Mouse (Mus musculus) lung, adult 2 months (tissue): ENCODE measurements around the gene Ing1. TPM values are rescaled to one million over a fixed set of nuclear protein-coding genes. Genes with fewer than 3 reads are reported as not detected.
"Not testable (repeated sequence)": the region's sequence is repeated elsewhere in the genome, so short reads cannot be mapped to it uniquely, and the experiment has no call there.

Experiments used
- DNase-seq: peaks from one replicate; pipeline ENCODE4 v3.0.0; 2022
- H3K4me1 ChIP-seq: fragments of 200-500 bp; 2 replicates; pipeline ENCODE4 v1.6.1; 2011; ENCODE audit warnings: low read length; ENCODE audit not compliant: control insufficient read depth, insufficient read depth
- H3K4me3 ChIP-seq: fragments of 200-500 bp; replicated peaks from 2 replicates; pipeline ENCODE3; 2011; ENCODE audit warnings: low read depth, mild to moderate bottlenecking, control low read depth, low read length; ENCODE audit errors: extremely low read depth
- CTCF ChIP-seq: fragments of 200-500 bp; IDR thresholded peaks from 2 replicates; pipeline ENCODE4 v1.5.1; 2011; ENCODE audit warnings: mild to moderate bottlenecking, low read length, control low read depth; ENCODE audit not compliant: insufficient read depth
- POLR2A ChIP-seq: fragments of 200-500 bp; IDR thresholded peaks from 2 replicates; pipeline ENCODE4 v1.6.1; 2011; ENCODE audit warnings: low read depth, mild to moderate bottlenecking, control low read depth, low read length, borderline replicate concordance; ENCODE audit errors: extremely low read depth
- WGBS: fragments of 180-500 bp; shearing (Covaris S2); methylation state at CpG from one replicate; pipeline ENCODE4 v1.1.7; 2018; 5-methylcytosine and 5-hydroxymethylcytosine counted together
- polyA plus RNA-seq: library from polyadenylated mRNA; depleted of rRNA; stranded (reverse); fragments of >200 nt; gene quantifications from 2 replicates; pipeline ENCODE4 v1.2.3, GENCODE M21; 2012

The Ing1 gene
- polyA plus RNA-seq, 1 experiment = 21.5 TPM

DNA sequence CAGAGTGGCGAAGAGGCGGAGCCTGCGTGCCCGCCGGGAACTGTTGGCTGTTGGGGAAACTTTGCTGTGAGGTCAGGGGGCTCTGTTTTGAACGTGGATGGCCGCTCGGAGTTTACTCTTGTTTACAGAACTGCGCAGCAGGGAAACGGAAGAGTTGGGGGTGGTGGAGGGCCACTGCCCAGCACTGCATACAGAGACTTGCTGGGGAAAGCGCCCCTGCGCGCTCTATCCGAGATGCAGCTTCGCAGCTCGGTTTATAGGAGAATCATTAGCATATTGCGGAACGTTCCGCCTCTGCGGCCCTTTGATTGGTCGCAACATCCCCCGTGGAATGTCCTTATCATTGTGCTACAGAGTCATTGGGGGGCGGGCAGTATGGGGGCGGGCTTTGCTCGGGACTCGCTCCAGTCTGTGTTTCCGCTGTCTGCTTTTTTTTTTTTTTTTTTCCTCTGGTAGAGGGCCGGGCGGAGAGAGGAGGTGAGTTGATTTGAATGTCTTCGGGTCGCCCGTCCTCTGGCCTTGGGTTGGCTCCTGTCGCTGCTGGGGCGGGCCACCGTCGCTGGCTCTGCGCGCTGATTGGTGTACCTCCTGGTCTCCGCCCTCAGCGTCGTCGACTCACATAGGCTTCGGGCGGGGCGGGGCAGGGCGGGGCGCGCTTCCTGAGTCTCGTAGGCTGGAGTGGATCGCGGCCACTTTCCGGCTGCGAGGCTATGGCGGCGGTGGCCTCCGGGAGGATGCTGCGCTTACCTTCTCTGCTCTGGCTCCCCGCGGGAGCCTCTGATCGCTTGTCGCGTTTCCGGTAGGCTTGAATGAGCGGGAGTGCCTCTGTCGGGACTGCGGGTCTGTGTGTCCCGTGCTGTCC, 2.6 kb downstream of the Ing1 start:
- TF ChIP-seq CTCF (peak; percentile 17; the same call in 1 of the 2 replicates), POLR2A (peak; percentile 100)
- Histone ChIP-seq H3K4me3 (peak overlapping the region; percentile 87), H3K4me1 (peaks cover 6% of the 10 kb centered on the region)
- WGBS = under 1% methylated on average over 66 of the region's 67 CpGs
- DNase-seq = peak; percentile 97

DNA sequence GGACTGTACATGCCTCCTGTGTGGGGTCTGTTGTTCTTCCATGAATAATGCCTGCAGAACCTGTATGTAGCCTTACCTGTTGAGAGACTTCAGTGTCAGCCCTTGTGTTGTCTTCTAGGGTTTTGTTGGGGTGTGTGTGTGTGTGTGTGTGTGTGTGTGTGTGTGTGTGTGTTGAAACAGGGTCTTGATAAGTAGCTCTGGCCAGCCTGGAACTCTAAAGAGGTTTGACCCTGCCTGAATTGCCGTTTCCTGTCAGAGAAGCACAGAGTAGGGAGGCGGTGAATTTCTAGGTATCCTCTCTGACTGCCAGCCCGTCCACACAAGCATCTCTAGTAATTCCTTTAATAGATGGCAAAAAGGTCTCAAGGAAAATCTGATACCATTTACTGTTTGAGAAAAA, 4.1 kb downstream of the Ing1 start:
- H3K4me3 ChIP-seq = no peak overlapping the region
- no peak for TF ChIP-seq POLR2A
- TF ChIP-seq CTCF = no peak
- 36% methylated on average over 3 of the region's 3 CpGs for WGBS
- H3K4me1 ChIP-seq = peaks cover 6% of the 10 kb centered on the region
- DNase-seq = no peak

DNA sequence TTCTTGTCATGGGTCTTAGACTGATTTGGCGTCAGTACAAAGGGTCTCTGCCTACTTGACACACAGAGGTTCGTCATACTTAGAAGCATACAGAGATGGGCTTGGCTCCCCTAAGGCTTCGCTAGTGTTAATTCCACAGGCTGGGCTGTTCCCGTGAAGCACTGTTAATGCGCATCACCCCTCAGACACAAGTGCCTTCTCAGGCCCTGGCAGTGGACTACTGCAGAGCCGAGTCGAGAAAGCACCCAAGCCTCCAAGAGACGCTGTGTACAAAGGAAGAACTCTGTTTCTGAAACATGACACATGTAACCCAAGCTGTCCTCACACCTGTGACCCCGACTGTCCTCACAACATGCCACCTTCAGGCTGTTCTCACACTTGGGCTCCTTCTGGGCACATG, 4.8 kb downstream of the Ing1 start:
- Histone ChIP-seq H3K4me1 (peaks cover 2% of the 10 kb centered on the region), H3K4me3 (no peak overlapping the region)
- 72% methylated on average over 9 of the region's 9 CpGs for WGBS
- DNase-seq = no peak
- TF ChIP-seq POLR2A = no peak
- TF ChIP-seq CTCF = no peak

DNA sequence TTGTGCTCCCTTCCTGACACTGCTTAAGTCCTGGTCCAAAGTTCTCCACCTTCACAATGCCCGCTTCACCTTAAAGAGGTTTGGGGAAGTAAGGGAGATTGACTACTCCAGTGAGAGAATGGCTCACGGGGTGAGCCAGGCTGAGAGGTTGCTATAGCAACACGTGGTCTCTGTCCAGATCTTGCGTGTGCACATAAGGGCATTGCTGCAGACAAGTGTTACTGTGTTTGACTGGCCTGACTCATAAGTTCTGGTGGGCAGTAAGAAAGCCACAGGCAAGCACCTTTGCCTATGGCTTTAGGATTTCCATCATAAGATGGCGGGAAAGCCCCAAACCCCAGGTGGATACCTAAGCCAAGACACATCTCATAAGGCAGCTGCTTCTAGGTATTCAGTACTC, 8.9 kb downstream of the Ing1 start:
- DNase-seq = no peak
- TF ChIP-seq CTCF (no peak), POLR2A (no peak)
- no peaks in the 10 kb centered on the region; the same call in 1 of the 2 replicates for H3K4me1 ChIP-seq
- WGBS = 70% methylated on average over 5 of the region's 5 CpGs
- H3K4me3 ChIP-seq = no peak overlapping the region

DNA sequence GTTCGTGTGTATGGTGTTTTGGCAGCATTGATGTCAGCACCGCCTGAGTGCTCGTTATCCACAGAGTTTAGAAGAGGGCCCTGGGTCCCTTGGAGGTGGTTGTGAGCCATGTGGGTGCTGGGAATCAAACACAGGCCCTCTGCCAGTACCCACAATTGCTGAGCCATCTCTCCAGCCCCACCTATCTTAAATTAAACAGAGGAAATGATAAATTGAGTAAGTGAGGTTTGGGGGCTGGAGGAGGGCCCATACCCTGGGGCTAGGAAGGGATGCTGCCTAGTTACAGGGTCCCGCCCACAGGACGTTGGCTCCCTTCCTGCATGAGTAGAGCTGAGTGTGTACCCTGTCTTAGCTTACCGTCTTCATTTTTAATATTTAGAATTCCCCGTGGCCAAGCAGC, 9.3 kb downstream of the Ing1 start:
- no peak for DNase-seq
- TF ChIP-seq POLR2A (no peak), CTCF (no peak)
- Histone ChIP-seq H3K4me1 (no peaks in the 10 kb centered on the region; the same call in 1 of the 2 replicates), H3K4me3 (no peak overlapping the region)
- 73% methylated on average over 7 of the region's 7 CpGs for WGBS

DNA sequence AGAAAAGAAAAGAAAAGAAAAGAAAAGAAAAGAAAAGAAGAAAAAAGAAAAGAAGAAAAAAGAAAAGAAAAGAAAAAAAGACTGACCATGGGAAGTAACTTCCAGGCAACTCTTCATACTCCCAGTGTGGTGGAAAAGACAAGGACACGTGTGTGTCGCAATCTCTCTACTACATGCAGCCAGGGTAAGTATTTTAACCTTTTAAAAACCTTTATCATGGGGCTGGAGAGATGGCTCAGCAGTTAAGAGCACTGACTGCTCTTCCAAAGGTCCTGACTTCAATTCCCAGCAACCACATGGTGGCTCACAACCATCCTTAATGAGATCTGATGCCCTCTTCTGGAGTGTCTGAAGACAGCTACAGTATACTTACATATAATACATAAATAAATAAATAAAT, 12.8 kb downstream of the Ing1 start:
- 88% methylated on average over 2 of the region's 2 CpGs for WGBS
- not testable (repeated sequence) for H3K4me1 ChIP-seq, H3K4me3 ChIP-seq, DNase-seq

DNA sequence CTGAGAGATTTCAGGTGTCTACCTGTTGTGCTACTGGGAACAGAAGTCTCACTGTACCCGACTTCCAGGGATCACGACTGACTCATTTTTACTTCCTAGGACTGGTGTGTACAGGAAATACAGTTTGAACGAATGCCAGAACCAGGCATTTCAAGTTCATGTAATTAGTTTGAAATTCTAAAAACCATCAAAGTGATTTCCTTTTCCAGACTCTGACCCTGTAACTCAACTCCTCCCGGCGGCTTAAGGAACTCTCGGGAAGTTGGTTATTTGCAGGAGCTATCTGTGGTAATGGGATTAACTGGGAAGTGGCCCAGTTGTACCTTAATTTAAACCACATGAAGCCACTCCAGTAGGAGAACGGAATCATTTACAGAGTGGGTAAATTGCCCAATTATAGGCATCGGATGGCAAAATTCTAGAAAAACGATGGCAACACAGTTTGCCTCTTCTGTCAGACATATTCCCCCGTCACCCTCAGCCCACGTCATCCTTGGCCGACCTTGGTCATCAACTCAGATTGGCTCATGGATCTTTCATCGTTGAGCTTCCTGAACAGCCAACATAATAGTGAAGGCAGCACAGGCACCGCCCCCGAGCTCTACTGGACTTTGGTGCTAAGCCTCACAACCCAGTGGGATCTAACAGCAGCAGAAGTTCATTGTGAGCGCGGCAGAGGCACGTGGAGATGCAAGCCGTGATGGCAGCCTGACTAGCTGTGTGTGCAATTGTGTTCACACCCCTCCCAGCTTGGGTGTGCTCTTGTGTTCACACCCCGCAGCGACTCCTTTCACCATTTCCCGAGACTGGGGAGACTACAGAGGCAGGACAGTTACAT, 14.1 kb downstream of the Ing1 start:
- no peak for TF ChIP-seq CTCF
- TF ChIP-seq POLR2A = no peak
- no peak for DNase-seq
- WGBS = 76% methylated on average over 22 of the region's 22 CpGs

DNA sequence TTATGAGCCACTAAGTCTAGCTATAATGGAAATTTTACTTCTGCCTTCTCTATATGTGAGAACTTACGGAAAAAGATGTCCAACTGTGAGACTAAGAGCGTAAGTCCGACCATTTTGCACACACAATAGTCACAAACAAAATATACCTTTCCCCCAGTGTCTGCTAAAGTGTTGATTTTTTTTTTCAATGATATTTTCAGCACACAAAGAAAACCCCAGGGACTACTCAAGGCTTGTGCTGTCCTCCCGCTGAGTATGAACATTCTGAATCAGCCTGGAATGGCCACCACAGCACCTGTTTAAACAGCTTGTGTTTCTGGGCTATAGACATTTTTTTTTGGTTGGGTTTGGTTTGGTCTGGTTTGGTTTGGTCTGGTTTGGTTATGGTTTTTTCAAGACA, 15.4 kb downstream of the Ing1 start:
- no peak for DNase-seq
- Histone ChIP-seq H3K4me3 (no peak overlapping the region), H3K4me1 (peaks cover 4% of the 10 kb centered on the region; the same call in 1 of the 2 replicates)
- TF ChIP-seq POLR2A (no peak), CTCF (no peak)
- WGBS = 90% methylated on average over 4 of the region's 4 CpGs

More for the DNA sequence above, 14.1 kb downstream of the Ing1 start:
- Histone ChIP-seq H3K4me1 (no peaks in the 10 kb centered on the region), H3K4me3 (no peak overlapping the region)

DNA sequence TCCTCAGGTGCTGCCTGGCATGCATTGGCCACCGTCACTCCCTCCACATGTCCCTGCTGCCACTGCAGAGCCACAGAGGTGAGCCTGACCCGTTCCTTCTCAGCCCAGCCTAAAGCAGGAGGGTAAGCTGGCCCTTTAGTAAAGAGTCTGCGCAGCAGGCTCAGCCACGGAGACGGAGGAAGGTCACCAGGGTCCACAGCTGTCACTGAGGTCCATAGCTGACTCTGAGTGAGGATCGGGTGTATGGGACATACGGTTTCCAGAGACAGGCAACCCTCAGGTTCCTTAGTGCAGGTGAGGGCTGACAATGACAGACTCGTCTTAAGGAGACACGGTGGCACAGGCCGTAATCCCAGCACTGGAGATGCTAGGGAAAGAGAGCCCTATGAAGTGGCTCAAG, 16.6 kb downstream of the Ing1 start:
- H3K4me3 ChIP-seq = no peak overlapping the region
- 87% methylated on average over 10 of the region's 10 CpGs for WGBS
- TF ChIP-seq POLR2A (no peak), CTCF (no peak)

More for the DNA sequence above, 16.6 kb downstream of the Ing1 start:
- DNase-seq = no peak
- H3K4me1 ChIP-seq = peaks cover 4% of the 10 kb centered on the region; the same call in 1 of the 2 replicates
